Mouse (Mus musculus) MEL (cell line): ENCODE data around the gene Klhdc9. TPM values are rescaled to one million over a fixed set of nuclear protein-coding genes. Genes with fewer than 3 reads are reported as not detected.

ENCODE experiments used
- DNase-seq: peaks from one replicate; pipeline ENCODE4 v3.0.0; 2011; ENCODE audit warnings: low read depth, low spot score
- H3K27ac ChIP-seq: 2 replicates; pipeline ENCODE4 v1.5.1; 2012; ENCODE audit warnings: low read depth, mild to moderate bottlenecking, control low read depth, low read length, moderate library complexity; ENCODE audit not compliant: control insufficient read depth
- H3K27me3 ChIP-seq, 2 experiments: fragments of 150-350 bp in 1 of 2; sonication (generic) in 1 of 2; 2 replicates each; pipeline ENCODE4 v1.6.1; 2012; ENCODE audit warnings: low read length in 2 of 2, mild to moderate bottlenecking in 2 of 2, improper control_type of control experiment in 1 of 2, moderate library complexity in 1 of 2; ENCODE audit not compliant: insufficient read depth in 2 of 2, control insufficient read depth in 1 of 2
- H3K36me3 ChIP-seq, 2 experiments: 2 replicates each; pipeline ENCODE4 v1.6.1; 2012 to 2014; ENCODE audit warnings: low read length in 2 of 2, improper control_type of control experiment in 1 of 2, inconsistent platforms in 1 of 2, mild to moderate bottlenecking in 1 of 2; ENCODE audit not compliant: insufficient read depth in 2 of 2, control insufficient read depth in 1 of 2
- H3K4me1 ChIP-seq, 2 experiments: fragments of 150-350 bp in 1 of 2; sonication (generic) in 1 of 2; 2 replicates each; pipeline ENCODE4 v1.6.1; 2012; ENCODE audit warnings: low read length in 2 of 2, improper control_type of control experiment in 1 of 2, mild to moderate bottlenecking in 1 of 2; ENCODE audit not compliant: insufficient read depth in 2 of 2, control insufficient read depth in 1 of 2
- H3K4me3 ChIP-seq, 2 experiments: fragments of 150-350 bp in 1 of 2; sonication (generic) in 1 of 2; 2 replicates each; pipeline ENCODE4 v1.5.1; 2012; ENCODE audit warnings: low read depth in 2 of 2, low read length in 2 of 2, mild to moderate bottlenecking in 2 of 2, moderate library complexity in 2 of 2, control low read depth in 1 of 2, improper control_type of control experiment in 1 of 2; ENCODE audit not compliant: control insufficient read depth in 1 of 2, insufficient read depth in 1 of 2
- H3K79me2 ChIP-seq: 2 replicates; pipeline ENCODE4 v1.6.1; 2012; ENCODE audit warnings: mild to moderate bottlenecking, low read length, moderate library complexity; ENCODE audit not compliant: control insufficient read depth, poor library complexity, insufficient read depth
- H3K9ac ChIP-seq: 2 replicates; pipeline ENCODE4 v1.6.1; 2012; ENCODE audit warnings: low read depth, mild to moderate bottlenecking, control low read depth, low read length, moderate library complexity; ENCODE audit not compliant: control insufficient read depth, poor library complexity, severe bottlenecking
- H3K9me3 ChIP-seq: fragments of 150-350 bp; sonication (generic); replicated peaks from 2 replicates; pipeline ENCODE4 v1.6.1; 2012; ENCODE audit warnings: mild to moderate bottlenecking, low read length, improper control_type of control experiment, moderate library complexity; ENCODE audit not compliant: insufficient read depth
- BHLHE40 ChIP-seq: IDR thresholded peaks from 2 replicates; pipeline ENCODE4 v1.6.1; 2012; ENCODE audit warnings: low read depth, mild to moderate bottlenecking, inconsistent platforms, low read length, improper control_type of control experiment, borderline replicate concordance
- CHD1 ChIP-seq: IDR thresholded peaks from 2 replicates; pipeline ENCODE4 v1.6.1; 2012; ENCODE audit warnings: low read depth, mild to moderate bottlenecking, inconsistent platforms, low read length, improper control_type of control experiment
- CTCF ChIP-seq, 3 experiments: IDR thresholded peaks in 2 of 3; conservative IDR thresholded peaks in 1 of 3; 2 replicates each; pipeline ENCODE4 v1.5.1; 2011 to 2012; ENCODE audit warnings: low read length in 3 of 3, low read depth in 2 of 3, mild to moderate bottlenecking in 2 of 3, improper control_type of control experiment in 1 of 3, inconsistent platforms in 1 of 3, mixed read lengths in 1 of 3, moderate library complexity in 1 of 3; ENCODE audit not compliant: control insufficient read depth in 1 of 3, insufficient read depth in 1 of 3, poor library complexity in 1 of 3, severe bottlenecking in 1 of 3
- E2F4 ChIP-seq: IDR thresholded peaks from 2 replicates; pipeline ENCODE4 v1.6.1; 2011; ENCODE audit warnings: low read depth, low read length, improper control_type of control experiment, borderline replicate concordance
- ELF1 ChIP-seq: IDR thresholded peaks from 2 replicates; pipeline ENCODE4 v1.6.1; 2014; ENCODE audit warnings: low read depth, mild to moderate bottlenecking, inconsistent platforms, low read length, improper control_type of control experiment, moderate library complexity
- ETS1 ChIP-seq: IDR thresholded peaks from 2 replicates; pipeline ENCODE4 v1.6.1; 2012; ENCODE audit warnings: low read depth, mild to moderate bottlenecking, inconsistent platforms, low read length, improper control_type of control experiment, moderate library complexity
- GABPA ChIP-seq: IDR thresholded peaks from 2 replicates; pipeline ENCODE4 v1.6.1; 2012; ENCODE audit warnings: low read depth, mild to moderate bottlenecking, inconsistent platforms, low read length, improper control_type of control experiment, moderate library complexity
- GATA1 ChIP-seq: IDR thresholded peaks from 2 replicates; pipeline ENCODE4 v1.6.1; 2011; ENCODE audit warnings: low read depth, low read length, improper control_type of control experiment
- HCFC1 ChIP-seq: IDR thresholded peaks from 2 replicates; pipeline ENCODE4 v1.6.1; 2012; ENCODE audit warnings: low read depth, mild to moderate bottlenecking, inconsistent platforms, low read length, improper control_type of control experiment, moderate library complexity
- JUND ChIP-seq: IDR thresholded peaks from 2 replicates; pipeline ENCODE4 v1.6.1; 2011; ENCODE audit warnings: low read depth, mild to moderate bottlenecking, improper control_type of control experiment, low read length
- KAT2A ChIP-seq: conservative IDR thresholded peaks from 2 replicates; pipeline ENCODE4 v1.6.1; 2012; ENCODE audit warnings: low read depth, low read length, improper control_type of control experiment, inconsistent platforms
- MAFK ChIP-seq: IDR thresholded peaks from 2 replicates; pipeline ENCODE4 v1.6.1; 2011; ENCODE audit warnings: low read depth, mild to moderate bottlenecking, low read length, improper control_type of control experiment, borderline replicate concordance
- MAX ChIP-seq: IDR thresholded peaks from 2 replicates; pipeline ENCODE4 v1.6.1; 2011; ENCODE audit warnings: low read length, improper control_type of control experiment
- MAZ ChIP-seq: IDR thresholded peaks from 2 replicates; pipeline ENCODE4 v1.6.1; 2012; ENCODE audit warnings: low read depth, mild to moderate bottlenecking, inconsistent platforms, low read length, improper control_type of control experiment
- MXI1 ChIP-seq: IDR thresholded peaks from 2 replicates; pipeline ENCODE4 v1.6.1; 2011; ENCODE audit warnings: mild to moderate bottlenecking, low read depth, low read length, improper control_type of control experiment
- MYB ChIP-seq: IDR thresholded peaks from 2 replicates; pipeline ENCODE4 v1.6.1; 2011; ENCODE audit warnings: mild to moderate bottlenecking, low read depth, low read length, improper control_type of control experiment
- MYC ChIP-seq: IDR thresholded peaks from 2 replicates; pipeline ENCODE4 v1.6.1; 2011; ENCODE audit warnings: low read depth, mild to moderate bottlenecking, low read length, improper control_type of control experiment, moderate library complexity
- NELFE ChIP-seq: IDR thresholded peaks from 2 replicates; pipeline ENCODE4 v1.6.1; 2011; ENCODE audit warnings: low read depth, low read length, improper control_type of control experiment
- NRF1 ChIP-seq: IDR thresholded peaks from 2 replicates; pipeline ENCODE4 v1.6.1; 2014; ENCODE audit warnings: low read depth, mild to moderate bottlenecking, inconsistent platforms, low read length, improper control_type of control experiment, moderate library complexity; ENCODE audit not compliant: poor library complexity, insufficient read depth, severe bottlenecking
- POLR2A ChIP-seq, 2 experiments: IDR thresholded peaks; 2 replicates each; pipeline ENCODE4 v1.6.1; 2011 to 2012; ENCODE audit warnings: low read length in 2 of 2, mild to moderate bottlenecking in 2 of 2, control low read depth in 1 of 2, improper control_type of control experiment in 1 of 2, low read depth in 1 of 2, moderate library complexity in 1 of 2; ENCODE audit not compliant: control insufficient read depth in 1 of 2, insufficient read depth in 1 of 2, poor library complexity in 1 of 2
- POLR2AphosphoS2 ChIP-seq: IDR thresholded peaks from 2 replicates; pipeline ENCODE4 v1.6.1; 2011; ENCODE audit warnings: low read length, improper control_type of control experiment
- POLR2AphosphoS5 ChIP-seq: IDR thresholded peaks from 2 replicates; pipeline ENCODE4 v1.6.1; 2012; ENCODE audit warnings: low read depth, borderline replicate concordance, mild to moderate bottlenecking, inconsistent platforms, low read length, moderate library complexity, mixed read lengths
- RAD21 ChIP-seq: IDR thresholded peaks from 2 replicates; pipeline ENCODE4 v1.6.1; 2011; ENCODE audit warnings: mild to moderate bottlenecking, low read depth, low read length, improper control_type of control experiment
- RCOR1 ChIP-seq: IDR thresholded peaks from 2 replicates; pipeline ENCODE4 v1.6.1; 2012; ENCODE audit warnings: low read depth, mild to moderate bottlenecking, inconsistent platforms, low read length, improper control_type of control experiment
- SIN3A ChIP-seq: IDR thresholded peaks from 2 replicates; pipeline ENCODE4 v1.6.1; 2012; ENCODE audit warnings: low read length, improper control_type of control experiment, inconsistent platforms
- SMC3 ChIP-seq: IDR thresholded peaks from 2 replicates; pipeline ENCODE4 v1.6.1; 2011; ENCODE audit warnings: low read depth, low read length, improper control_type of control experiment
- TBP ChIP-seq: IDR thresholded peaks from 2 replicates; pipeline ENCODE4 v1.8.0; 2011; ENCODE audit warnings: low read depth, low read length, improper control_type of control experiment
- TCF12 ChIP-seq: IDR thresholded peaks from 2 replicates; pipeline ENCODE4 v1.6.1; 2014; ENCODE audit warnings: low read depth, mild to moderate bottlenecking, inconsistent platforms, low read length, improper control_type of control experiment, moderate library complexity
- UBTF ChIP-seq: IDR thresholded peaks from 2 replicates; pipeline ENCODE4 v1.6.1; 2012; ENCODE audit warnings: low read depth, mild to moderate bottlenecking, inconsistent platforms, low read length, improper control_type of control experiment, moderate library complexity, borderline replicate concordance; ENCODE audit not compliant: insufficient read depth
- USF1 ChIP-seq: IDR thresholded peaks from 2 replicates; pipeline ENCODE4 v1.6.1; 2014; ENCODE audit warnings: low read depth, mild to moderate bottlenecking, inconsistent platforms, low read length, improper control_type of control experiment, moderate library complexity
- USF2 ChIP-seq, 2 experiments: IDR thresholded peaks; 2 replicates each; pipeline ENCODE4 v1.6.1; 2011 to 2012; ENCODE audit warnings: improper control_type of control experiment in 2 of 2, low read length in 2 of 2, borderline replicate concordance in 1 of 2, inconsistent platforms in 1 of 2, low read depth in 1 of 2, mild to moderate bottlenecking in 1 of 2; ENCODE audit not compliant: insufficient read depth in 1 of 2
- ZC3H11A ChIP-seq: IDR thresholded peaks from 2 replicates; pipeline ENCODE4 v1.6.1; 2012; ENCODE audit warnings: low read depth, mild to moderate bottlenecking, inconsistent platforms, low read length, improper control_type of control experiment
- ZKSCAN1 ChIP-seq: IDR thresholded peaks from 2 replicates; pipeline ENCODE4 v1.6.1; 2012; ENCODE audit warnings: low read depth, mild to moderate bottlenecking, inconsistent platforms, low read length, improper control_type of control experiment, moderate library complexity
- ZMIZ1 ChIP-seq: IDR thresholded peaks from 2 replicates; pipeline ENCODE4 v1.6.1; 2012; ENCODE audit warnings: low read depth, mild to moderate bottlenecking, inconsistent platforms, low read length, improper control_type of control experiment, moderate library complexity
- ZNF384 ChIP-seq: IDR thresholded peaks from 2 replicates; pipeline ENCODE4 v1.6.1; 2012; ENCODE audit warnings: low read depth, mild to moderate bottlenecking, inconsistent platforms, low read length, improper control_type of control experiment
- polyA plus RNA-seq, 2 experiments: library from polyadenylated mRNA; stranded (reverse) in 1 of 2; unstranded in 1 of 2; fragments of >175 nt in 1 of 2; fragments of >200 nt in 1 of 2; gene quantifications; 2 replicates each; pipeline versions ENCODE4 v1.2.1 to v1.2.4; 2012; ENCODE audit warnings: low replicate concordance in 2 of 2, low read depth in 1 of 2; ENCODE audit not compliant: insufficient read length in 2 of 2, insufficient read depth in 1 of 2, missing spikeins in 1 of 2
- total RNA-seq: library from RNA; depleted of rRNA; stranded (reverse); fragments of 300-350 nt; gene quantifications from 2 replicates; pipeline ENCODE4 v1.2.3, GENCODE M21; 2012

Gene Klhdc9
- total and polyA plus RNA-seq, 3 experiments, result 0.08 TPM; not detected in 2

DNA sequence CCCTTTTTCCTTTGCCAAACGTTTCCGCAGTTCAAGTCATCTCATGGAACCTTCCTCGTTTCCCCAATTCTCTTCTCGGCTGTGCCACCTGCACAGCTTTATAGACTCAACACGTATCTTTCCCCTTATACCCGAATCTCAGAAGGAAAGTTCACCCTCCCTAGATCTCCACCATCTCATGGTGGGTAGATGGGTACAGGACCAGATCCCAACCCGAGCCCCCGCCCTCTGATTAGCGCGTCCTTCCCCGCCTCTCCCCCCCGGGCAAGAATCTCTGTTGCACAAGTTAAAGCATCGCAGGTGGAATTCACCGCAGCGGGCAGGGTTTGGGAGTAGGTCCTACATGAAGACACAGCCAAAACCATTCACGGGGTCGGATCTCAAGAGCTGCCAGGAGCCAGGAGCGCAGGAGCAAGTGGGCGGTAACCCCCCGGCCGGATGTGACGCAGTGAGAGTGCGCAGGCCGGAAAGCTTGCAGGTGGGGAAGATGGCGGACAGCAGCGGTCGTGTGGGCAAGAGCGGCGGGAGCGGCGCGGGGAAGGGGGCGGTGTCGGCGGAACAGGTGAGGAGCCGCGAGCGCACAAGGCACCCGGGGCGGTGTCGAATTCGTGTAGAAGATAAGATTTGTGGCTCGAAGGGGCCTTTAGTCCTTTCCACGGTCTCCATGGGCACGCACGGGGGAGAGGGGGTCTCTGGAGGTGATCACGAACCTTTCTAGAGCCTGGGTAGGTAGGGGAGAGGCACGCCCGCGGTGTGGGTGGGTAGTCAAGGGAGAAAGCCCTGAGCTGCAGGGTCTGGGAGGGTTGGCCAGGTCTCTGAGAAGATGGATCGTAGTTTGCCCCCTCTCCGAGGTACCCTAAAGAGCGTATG lies 15.1 kb downstream of the Klhdc9 start, which contains the start of the genes Nit1 and Pfdn2:
Gene Nit1 (minus strand): TSS at position 422 of the 870 bp plus-strand sequence.
Gene Pfdn2 (plus strand): TSS at position 446 of the 870 bp plus-strand sequence.
- peaks cover 49% of the 10 kb centered on the region for H3K79me2 ChIP-seq
- peak within 1 kb of the TSS; percentile 96 for H3K9ac ChIP-seq
- H3K36me3 ChIP-seq, result peaks cover 6 to 20% of the 10 kb centered on the region in 2 experiments
- DNase-seq, result peak; percentile 94
- no peaks in the 10 kb centered on the region for H3K27me3 ChIP-seq
- H3K4me3 ChIP-seq, result peak within 1 kb of the TSS; percentile 89 to 99
- no peaks in the 10 kb centered on the region for H3K9me3 ChIP-seq
- peaks cover 6 to 15% of the 10 kb centered on the region in 2 experiments; a peak in 3 of 4 replicates for H3K4me1 ChIP-seq
- H3K27ac ChIP-seq, result peak within 1 kb of the TSS; percentile 77
- TF ChIP-seq ELF1, result peak; percentile 58; the same call in 1 of the 2 replicates
- peak; percentile 33; the same call in 1 of the 2 replicates for TF ChIP-seq MAX
- peak; percentile 5; the same call in 1 of the 2 replicates for TF ChIP-seq SMC3
- no peak for TF ChIP-seq CTCF (IDR thresholded peaks at IDR 0.05 in 2 of 3, conservative IDR thresholded peaks at IDR 0.05 in 1 of 3; ENCODE audit: control insufficient read depth in 1 of 3, insufficient read depth in 1 of 3, low read depth in 2 of 3, low read length in 3 of 3, poor library complexity in 1 of 3, severe bottlenecking in 1 of 3)
- no peak for TF ChIP-seq GATA1
- no peak for TF ChIP-seq USF2 (IDR thresholded peaks at IDR 0.05; ENCODE audit: borderline replicate concordance in 1 of 2, insufficient read depth in 1 of 2, low read depth in 1 of 2, low read length in 2 of 2)
- no peak for TF ChIP-seq CHD1
- TF ChIP-seq POLR2A (IDR thresholded peaks at IDR 0.05; ENCODE audit: control insufficient read depth in 1 of 2, insufficient read depth in 1 of 2, low read depth in 1 of 2, low read length in 2 of 2, poor library complexity in 1 of 2), result peak; percentile 64 to 91
- TF ChIP-seq ETS1, result no peak
- peak; percentile 74; the same call in 1 of the 2 replicates for TF ChIP-seq TBP
- TF ChIP-seq KAT2A, result no peak; the same call in 1 of the 2 replicates
- TF ChIP-seq ZC3H11A, result no peak
- no peak for TF ChIP-seq ZNF384
- TF ChIP-seq BHLHE40, result no peak
- TF ChIP-seq JUND, result no peak
- TF ChIP-seq TCF12, result peak; percentile 79
- no peak for TF ChIP-seq MAFK
- peak; percentile 83 for TF ChIP-seq NELFE
- TF ChIP-seq MXI1, result peak; percentile 80
- peak; percentile 94 for TF ChIP-seq SIN3A
- TF ChIP-seq E2F4, result no peak
- no peak for TF ChIP-seq RAD21
- peak; percentile 71 for TF ChIP-seq NRF1
- TF ChIP-seq POLR2AphosphoS2, result peak; percentile 87
- no peak for TF ChIP-seq MYB
- TF ChIP-seq MYC, result no peak
- TF ChIP-seq RCOR1, result no peak; the same call in 1 of the 2 replicates
- TF ChIP-seq UBTF, result 0 out of 2 replicates have a peak, but pooled peaks have one; percentile 59
- no peak for TF ChIP-seq ZKSCAN1
- TF ChIP-seq MAZ, result 0 out of 2 replicates have a peak, but pooled peaks have one; percentile 40
- TF ChIP-seq ZMIZ1, result peak; percentile 77
- TF ChIP-seq GABPA, result no peak
- peak; percentile 90 for TF ChIP-seq HCFC1
- no peak for TF ChIP-seq POLR2AphosphoS5
- no peak for TF ChIP-seq USF1
